Mouse (Mus musculus) cerebellum, adult (tissue): ENCODE results near the gene Uba2.
"Not testable (repeated sequence)": the region's sequence is repeated elsewhere in the genome, so short reads cannot be mapped to it uniquely, and the experiment has no call there.

Source experiments
- ATAC-seq: cut with Nextera tagmentation; 2 replicates; pipeline ENCODE4 v1.9.2; 2017; ENCODE audit warnings: mild to moderate bottlenecking, moderate library complexity, mixed read lengths; ENCODE audit not compliant: insufficient number of reproducible peaks, low FRiP score, low TSS enrichment

Uba2 gene

DNA sequence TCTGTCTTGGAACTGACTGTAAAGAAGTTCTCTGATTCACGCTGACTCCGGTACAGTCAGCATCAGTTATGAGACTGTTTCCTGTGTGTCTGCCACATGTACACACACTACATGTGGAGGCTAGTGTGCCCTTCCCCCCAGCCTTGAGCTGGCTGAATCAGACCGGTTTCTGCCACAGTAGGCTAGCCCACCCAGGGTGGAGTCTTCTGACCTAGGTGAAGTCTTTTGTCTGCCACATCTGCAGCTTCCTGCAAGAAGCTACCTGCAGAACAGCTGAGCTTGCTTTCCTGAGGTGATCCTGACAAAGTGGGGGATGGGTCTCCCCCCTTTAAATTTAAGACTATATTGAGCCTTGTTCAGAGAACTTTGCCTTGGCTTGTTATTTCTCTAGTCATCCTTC lies at the start of gene Uba2:
Uba2 (minus strand) TSS at position 146 of the 400 bp plus-strand sequence.
- no peak for ATAC-seq

DNA sequence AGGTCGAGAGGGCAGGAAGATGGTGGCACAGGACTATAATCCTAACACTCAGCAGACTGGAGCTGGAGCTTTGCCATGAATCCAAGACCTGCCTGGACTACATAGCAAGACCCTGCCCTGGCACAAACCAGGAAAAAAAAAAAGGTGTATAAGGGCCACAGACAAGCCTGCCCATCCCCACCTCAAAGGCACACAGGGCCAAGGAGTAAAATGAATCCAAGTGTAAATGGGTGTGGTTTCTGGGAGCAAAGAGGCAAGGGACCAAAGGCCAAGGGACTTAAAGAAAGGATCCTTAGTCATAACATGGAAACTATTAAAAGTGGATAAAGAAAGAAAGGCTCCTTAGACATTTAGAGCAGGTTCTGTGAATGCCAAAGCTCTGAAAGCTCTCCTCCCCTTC lies 49.1 kb upstream of the Uba2 start:
- no peak for ATAC-seq

DNA sequence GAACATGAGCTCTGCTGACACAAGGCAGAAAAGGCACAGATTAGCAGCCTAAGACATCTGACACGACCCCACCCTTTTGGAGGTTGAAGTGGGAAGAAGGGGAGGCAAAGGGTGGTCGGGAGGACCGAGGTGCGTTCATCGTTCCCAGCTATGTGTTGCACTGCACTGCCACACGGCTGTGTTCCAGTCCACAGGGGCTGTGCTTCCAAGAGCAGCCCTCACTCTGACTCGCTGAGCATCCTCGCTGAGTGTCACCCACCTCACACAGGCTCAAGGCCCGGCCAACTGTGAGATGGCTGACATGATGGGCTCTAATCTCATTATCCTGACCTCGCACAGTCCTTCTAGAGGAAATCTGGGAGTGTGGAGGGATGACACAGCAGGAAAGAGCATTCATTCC lies 47.1 kb upstream of the Uba2 start:
- ATAC-seq = no peak

DNA sequence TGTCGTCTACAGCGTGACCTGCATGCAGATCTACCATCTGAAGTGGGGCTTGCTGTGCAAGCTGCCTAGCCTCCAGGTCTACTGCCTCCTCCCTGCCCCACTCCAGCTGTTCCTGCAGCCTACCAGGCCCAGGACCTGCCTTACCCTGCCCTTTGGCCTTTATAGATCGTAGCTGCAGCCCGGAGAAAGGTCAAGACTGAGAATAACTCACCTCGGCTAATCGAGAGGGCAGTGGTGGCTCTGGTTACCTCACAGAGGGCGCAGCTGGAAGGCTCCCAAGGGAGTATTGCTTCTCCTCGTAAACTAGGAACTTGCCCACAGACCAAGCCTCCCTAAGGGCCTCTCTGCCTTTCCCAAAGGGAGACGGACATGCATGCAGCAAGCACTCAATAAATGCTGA lies 46.1 kb upstream of the Uba2 start:
- ATAC-seq = no peak

DNA sequence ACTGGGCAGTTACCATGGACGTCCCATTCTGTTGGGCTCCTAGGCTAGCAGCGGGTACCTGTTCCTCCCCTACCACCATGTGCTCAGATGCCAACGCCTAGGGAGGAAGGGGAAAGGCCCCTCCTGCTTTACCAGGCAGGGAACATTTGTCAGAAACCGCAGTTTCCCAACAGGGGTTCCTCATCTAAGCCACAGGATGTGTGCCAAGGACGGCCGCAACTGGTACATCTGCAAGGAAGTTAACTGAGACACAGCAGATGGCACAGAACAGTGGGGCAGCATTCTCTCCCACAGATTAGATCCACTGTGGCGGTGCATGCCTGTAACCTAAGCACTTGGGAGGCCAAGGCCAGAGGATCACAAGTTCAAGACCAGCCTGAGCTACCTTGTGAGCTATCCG lies 45.2 kb upstream of the Uba2 start:
- ATAC-seq = no peak

DNA sequence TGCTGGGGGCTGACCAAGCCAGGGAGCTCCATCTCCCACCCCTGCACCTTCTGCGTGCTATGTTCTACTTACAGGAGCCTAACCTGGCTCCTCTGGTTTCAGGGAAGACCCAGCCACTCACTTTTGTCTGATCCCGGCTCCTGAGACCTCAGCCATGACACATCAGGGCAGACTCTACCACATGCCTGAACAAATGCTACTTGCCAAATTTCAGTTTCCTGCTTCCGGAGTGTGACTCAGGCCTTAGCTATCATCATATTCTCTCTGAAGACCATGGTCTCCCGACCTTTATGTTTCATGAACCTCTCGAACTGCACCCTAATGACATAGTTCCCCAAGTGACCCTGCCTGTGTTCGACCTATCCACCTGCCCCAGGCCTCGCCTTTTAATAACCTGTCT lies 43.9 kb upstream of the Uba2 start:
- ATAC-seq = no peak

DNA sequence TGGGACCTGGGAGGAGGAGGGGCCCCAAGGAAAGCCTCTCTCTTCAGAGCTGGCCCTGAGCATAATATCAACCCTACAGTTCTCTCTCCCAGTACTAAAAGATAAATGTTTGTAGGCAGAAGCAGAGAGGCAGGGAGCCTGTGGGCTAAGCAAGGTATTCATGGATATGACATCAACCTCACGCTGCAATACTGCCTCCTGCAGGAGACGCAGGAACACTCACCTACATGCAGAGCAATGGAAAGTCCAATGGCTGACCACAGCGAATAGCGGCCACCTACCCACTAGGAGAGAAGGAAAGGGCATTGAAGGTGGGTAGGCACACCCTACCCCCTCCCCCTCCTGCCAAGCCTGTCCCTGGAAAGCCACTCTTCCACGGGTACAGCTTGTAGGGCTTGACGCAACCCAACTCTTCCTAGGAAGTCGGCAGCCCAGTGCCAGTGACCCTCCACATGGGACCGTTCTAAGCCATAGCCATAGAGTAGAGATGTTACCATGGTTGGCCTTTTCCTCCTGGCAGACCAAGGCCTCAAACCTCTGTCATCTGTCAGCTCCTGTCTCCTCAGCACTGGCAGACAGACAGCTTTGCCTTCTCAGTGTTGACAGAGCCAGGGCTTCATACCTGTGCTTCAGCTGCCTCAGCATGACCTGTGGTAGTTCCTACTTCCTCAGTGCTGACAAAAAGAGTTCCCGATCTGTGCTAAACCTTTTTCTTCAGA lies 38.8 kb upstream of the Uba2 start:
- no peak for ATAC-seq

DNA sequence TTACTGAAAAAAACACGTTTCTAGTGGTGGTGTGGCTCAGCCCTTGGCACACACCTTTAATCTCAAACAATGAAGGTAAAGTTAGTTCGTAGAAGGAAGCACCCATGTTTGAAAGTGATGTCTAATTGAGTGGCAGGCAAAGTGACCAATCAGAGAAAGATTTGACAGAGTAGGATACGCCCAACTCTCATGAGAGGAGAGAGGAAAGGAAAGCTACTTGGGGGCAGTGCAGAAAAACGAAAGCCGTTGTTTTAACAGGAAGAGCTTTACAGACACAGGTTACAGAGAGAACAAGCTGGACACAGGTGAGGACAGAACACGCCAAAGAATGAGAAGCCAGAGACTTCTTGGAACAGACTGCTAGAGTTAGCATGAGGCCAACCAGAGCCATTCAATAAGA lies 36.9 kb upstream of the Uba2 start:
- ATAC-seq = no peak

DNA sequence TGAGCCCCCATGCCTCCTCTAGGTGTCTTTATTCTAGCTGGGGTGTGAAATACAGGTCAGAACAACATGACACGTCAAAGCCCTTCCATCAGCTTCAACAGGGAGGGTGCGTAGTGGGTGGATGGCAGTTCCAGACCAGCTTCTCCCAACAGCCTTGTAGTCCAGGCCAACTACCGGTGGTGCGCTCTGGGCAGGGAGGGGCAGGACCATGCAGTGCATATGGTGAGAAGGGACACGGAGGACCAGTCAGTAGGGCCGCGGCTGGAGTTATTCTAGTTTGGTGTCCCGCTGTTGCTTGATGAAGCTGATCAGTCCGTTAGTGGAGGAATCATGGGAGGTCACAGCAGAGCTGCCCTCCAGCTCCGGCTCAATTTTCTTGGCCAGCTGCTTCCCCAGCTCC lies 32.7 kb upstream of the Uba2 start:
- ATAC-seq = not testable (repeated sequence)

DNA sequence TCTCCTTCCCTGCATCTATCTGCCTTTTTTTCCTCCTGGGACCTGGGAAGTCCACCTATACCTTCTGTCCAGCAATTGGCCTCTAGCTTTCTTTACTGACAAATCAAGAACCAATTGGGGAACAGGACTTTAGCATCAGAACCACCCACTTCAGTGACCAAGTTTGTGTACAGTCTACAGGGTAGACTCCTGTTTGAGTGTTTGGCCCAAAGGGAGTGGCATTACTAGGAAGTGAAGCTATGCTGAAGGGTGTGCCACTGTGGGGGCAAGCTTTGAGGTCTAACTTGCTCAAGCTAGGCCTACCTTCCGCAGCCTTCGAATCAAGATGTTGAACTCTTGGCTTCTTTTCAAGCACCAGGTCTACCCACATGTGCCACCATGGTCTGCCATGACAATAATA lies 31.4 kb upstream of the Uba2 start:
- ATAC-seq = no peak

DNA sequence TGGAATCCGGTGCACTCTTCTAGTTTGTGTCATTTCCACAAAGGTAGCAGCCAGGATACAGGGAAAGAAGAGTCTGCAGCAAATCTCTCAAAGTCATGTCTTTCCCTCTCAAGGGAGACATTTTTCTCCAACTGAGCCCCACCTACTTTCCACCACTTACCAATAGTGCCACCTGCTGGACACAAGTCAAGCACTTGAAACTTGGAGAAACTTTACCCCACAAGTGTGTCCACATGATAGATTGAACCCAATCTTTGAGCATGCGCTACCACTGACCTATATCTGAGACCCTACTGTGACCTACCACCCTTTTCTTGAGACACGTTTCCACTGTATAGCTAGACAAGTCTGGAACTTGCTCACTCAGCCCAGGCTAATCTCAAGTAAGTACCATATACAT lies 28.9 kb upstream of the Uba2 start:
- no peak for ATAC-seq

DNA sequence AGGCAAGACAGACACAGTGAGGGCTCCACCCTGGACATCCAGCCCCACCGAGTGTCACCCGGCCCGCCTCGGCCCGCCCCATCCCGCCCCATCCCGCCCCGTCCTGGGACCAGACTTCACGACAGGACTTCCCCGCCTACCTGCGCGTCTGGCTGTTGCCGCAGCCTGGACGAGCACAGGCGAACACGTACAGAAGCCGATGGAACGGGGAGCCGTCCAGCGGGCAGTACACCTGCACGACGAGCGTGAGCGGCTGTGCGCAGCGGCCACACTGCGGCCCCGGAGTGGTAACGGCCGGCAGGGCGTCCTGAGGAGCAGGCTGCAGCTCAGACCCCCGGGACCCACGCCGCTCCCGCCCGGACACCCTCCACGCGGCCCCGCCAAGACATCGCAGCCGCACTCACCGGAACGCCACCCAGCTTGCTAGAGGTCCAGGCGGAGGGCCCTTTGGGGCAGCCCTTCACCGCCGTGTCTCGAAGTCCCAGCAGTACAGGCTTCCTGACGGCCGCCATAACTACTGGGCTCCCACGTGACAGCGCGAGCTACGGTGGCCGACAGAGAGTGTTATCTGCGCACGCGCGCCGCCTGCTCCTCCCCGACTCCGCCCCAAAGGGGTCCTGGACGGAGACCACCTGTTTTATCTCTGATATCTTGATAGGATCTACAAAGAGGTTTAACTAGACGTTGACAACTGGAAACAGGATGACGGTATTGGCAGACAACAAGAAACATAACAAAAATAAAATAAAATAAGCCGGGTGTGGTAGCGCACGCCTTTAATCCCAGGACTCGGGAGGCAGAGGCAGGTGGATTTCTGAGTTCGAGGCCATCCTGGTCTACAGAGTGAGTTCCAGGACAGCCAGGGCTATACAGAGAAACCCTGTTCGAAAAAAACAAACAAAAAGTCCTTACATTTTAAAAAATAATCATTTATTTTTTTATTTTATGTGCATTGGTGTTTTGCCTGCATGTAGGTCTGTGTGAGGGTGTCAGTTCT lies 27.0 kb upstream of the Uba2 start, which contains the start of gene Pdcd2l:
Pdcd2l (minus strand) TSS at position 530 of the 997 bp plus-strand sequence.
- ATAC-seq = peak; percentile 87

DNA sequence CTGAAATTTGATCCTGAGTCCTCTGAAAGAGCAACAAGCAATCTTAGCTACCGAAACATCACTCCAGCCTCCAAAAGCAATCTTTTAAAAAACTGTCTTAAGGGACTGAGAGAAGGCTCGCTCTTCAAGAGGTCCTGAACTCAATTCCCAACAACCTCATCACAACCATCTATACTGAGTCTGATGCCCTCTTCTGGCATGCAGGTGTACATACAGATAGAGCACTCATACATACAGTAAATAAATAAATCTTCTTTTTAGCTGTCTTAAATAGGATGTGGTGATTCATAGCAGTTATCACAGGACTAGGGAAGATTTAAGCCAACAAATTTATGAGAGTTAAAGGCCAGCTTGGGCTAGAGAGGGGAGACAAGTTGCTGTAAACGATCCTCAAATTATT lies 26.2 kb upstream of the Uba2 start:
- no peak for ATAC-seq

DNA sequence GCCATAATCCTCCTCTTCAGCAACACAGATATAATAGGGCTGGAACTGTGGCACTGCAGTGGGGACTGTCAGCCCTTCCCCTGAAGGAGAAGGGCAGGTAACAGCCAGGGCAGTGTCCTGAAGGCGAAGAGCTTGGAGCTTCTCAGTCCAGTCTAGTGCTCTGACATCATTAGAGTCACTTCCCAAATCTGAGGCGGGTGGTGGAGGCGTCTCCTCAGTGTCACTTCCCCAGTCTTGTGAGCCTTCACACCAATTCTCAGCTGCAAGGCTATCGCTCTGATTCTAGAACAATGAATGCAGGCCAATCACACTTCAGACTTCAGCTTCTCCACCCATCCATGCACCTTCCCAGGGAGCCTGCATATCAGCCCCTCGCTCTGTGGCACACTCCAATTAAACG lies 23.4 kb upstream of the Uba2 start:
- no peak for ATAC-seq

DNA sequence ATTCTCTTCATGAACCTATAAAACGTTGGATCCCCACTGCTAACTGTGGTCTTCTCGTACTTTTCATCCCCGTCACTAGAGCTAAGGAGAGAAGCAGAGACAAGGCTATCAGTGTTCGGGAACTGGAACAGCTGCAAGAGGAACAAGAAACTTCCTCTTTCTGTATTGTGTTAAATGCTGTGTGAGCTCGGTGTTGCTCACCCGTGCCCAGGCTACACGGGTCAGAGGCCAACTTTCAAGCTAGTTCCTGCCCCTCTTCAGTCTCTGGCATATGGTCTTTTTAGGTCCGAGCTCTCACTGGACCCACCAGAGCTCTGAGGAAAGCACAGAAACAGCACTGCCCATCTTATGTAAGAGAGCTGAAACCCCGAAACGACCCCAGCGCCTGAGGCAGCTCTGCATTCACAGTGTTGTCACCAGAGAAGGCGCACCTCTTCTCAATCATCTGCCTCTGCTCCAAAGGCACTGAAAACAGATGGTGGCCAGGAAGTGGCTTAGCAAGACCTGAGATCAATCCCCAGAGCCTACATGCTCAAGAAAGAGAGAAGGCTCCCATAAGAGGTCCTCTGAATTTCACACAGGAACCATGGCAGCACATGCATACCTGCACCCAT lies 20.1 kb upstream of the Uba2 start:
- no peak for ATAC-seq

DNA sequence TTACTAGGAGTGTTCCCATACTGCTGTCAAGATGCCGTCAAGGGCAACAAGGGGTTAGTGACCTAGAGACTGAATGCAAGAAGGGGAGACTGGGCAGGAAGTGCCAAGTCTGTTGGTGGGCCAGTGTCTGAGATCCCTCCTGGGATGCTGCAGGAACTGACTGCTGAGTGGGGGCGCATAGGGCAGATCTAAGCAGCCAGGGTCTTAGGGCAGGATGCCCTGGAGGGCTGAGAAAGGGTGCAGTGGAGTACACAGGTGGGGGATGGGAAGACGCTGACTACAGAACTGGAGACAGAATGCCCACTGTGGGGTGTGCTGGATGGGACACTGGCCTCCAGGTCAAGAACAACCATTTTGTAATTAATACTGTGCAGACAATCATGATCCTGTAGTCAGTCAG lies 14.4 kb upstream of the Uba2 start:
- no peak for ATAC-seq

DNA sequence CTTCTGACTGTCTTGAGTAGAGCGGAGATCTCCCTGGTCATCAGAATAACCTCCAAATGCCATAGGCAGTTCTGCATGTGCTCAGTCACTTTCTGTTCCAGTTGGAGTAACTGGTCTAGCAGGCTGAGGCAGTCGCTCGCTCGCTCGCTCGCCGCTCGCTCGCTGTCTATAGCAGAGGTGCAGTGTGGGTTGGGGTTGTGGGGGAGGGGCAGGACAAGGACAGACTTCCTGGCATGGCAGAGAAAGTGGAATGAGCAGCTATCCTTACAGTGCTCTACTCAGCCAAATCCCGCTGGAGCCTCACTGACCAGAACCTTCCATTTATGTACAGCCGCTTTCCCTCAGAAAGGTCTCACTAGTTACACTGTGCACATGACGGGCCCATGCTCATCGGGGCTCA lies 14.0 kb upstream of the Uba2 start:
- ATAC-seq = no peak

DNA sequence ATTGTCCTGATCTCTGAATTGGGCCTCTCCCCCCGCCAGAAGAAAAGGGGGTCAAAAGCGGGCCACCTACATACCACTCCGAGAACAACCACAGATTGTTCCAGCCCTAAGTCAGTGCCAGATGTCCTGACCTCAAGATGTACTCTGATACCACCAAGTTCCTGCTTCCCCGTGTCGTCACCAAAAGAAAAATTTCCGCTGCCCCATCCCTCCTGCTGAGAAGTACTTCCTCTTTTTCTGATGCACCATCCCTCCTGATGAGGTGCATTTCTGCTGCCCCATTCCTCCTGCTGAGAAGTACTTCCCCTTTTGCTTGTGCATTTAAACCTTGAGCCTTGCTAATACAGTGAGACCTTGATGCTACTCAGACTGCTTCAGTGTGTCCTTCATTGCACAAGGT lies 6.8 kb upstream of the Uba2 start:
- not testable (repeated sequence) for ATAC-seq

DNA sequence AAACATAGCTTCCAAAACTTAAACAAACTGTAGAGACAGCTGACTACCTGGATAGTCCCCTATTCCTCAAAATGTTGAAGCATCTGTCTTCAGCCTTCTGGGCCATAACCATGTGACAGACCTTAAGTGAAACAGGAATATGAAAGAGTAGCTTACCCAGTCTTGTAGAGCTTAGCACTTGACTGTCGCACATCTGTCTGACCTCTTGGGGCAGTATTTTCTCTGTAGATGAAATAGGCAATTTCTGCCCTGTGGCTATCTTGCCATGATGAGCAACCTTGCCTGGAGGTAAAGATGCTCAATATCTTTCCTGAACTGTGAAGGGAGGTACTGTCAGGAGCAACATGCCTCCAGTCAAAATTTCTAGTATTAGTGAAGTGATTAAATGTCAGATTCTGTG lies 2.9 kb upstream of the Uba2 start:
- no peak for ATAC-seq

DNA sequence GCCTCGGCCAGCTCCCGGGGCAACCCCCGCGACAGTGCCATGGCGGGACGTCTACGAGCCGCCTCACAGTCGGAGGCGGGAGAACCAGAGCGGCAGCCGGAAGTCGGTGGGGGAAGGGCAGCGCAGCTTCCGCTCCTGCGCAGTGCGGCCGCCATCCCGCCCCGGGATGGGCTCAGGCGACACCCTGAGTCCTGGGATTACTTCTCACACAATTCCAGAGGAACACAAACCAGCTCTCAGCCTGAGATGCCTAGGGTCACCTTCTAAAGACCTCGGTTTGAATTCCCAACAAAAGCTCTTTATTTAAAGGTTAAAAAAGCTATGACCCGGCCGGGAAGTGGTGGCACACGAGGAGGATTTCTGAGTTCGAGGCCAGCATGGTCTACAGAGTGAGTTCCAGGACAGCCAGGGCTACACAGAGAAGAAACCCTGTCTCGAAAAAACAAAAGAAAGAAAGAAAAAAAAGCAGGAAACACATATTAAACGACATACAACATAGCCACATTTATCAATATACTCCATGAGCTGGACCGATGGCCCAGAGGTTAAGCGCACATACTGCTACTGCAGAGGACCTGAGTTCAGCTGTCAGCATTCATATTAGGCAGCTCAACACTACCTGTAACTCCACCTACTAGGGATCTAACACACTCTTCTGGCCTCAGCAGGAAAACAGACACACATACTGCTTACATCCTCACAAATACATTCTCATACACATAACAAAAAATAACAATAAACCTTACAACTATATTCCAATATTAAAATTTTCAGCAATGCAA lies 738 bp downstream of the Uba2 start:
- peak; percentile 97 for ATAC-seq
